Mouse (Mus musculus) cerebellum, adult 2 months (tissue): ENCODE results near the gene Nav3.

Experiments
- CTCF ChIP-seq: fragments of 200-500 bp; IDR thresholded peaks from 2 replicates; pipeline ENCODE4 v1.5.1; 2011; ENCODE audit warnings: low read depth, mild to moderate bottlenecking, control low read depth, low read length, moderate library complexity, borderline replicate concordance; ENCODE audit not compliant: insufficient read depth
- POLR2A ChIP-seq: fragments of 200-500 bp; IDR thresholded peaks from 2 replicates; pipeline ENCODE4 v1.6.1; 2011; ENCODE audit warnings: low read length, control low read depth, borderline replicate concordance; ENCODE audit not compliant: insufficient read depth

GRCm38 (mm10) chr10:109858568-109858967 lies 597.4 kb downstream of the Nav3 start:
- TF ChIP-seq CTCF: no peak
- TF ChIP-seq POLR2A: no peak
